8 mouse cellular contexts compared by ENCODE assay signal in the genomic region with DNA sequence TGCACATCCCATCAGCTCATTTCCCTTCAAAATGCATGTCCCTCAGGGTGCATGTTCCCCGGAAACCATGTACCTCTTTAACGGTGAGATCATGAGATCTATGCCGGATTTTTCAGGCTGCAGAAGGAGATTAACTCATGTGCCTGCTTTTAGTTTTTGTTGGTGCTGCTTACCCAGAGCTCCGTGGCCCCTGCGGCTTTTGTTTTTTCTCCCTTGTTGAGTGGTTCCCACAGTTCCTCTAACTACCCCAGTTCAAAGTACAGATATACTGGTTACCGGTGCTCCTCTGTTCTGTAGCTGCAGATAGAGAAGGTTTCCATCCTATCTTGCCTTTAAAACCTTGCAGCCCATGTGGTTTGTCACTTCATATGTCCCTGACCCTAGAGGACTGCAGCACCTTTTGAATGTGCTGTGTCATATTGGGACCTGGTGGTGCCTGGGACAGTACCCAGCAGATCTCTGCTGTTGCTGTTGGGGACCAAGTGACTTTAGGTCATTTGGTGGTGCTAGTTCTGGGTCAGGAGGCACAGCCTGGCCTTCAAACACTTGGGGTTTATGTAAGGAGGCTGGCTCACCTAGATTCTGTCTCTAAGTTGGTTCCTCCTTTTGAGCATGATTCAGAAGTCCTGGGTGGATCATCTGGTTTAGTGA. TPM values are rescaled to one million over a fixed set of nuclear protein-coding genes. Genes with fewer than 3 reads are reported as not detected.
DNase-seq lines count a peak whose midpoint lies in the region; ATAC-seq and TF ChIP-seq lines count a peak whose summit lies in the region.

No protein-coding gene starts in this region.

- no peaks in the 10 kb centered on the region for H3K9me3 ChIP-seq in forebrain, embryonic 16.5 days (ENCODE audit: control insufficient read depth, low read length)

- H3K36me3 ChIP-seq in forebrain, embryonic 16.5 days (ENCODE audit: control insufficient read depth, insufficient read depth) = peaks cover 3% of the 10 kb centered on the region

- no peak for TF ChIP-seq POLR2A in bone marrow macrophage, adult 2 months (IDR thresholded peaks at IDR 0.05; ENCODE audit: borderline replicate concordance, low read depth, low read length)

- peak overlapping the region; percentile 91 for H3K27ac ChIP-seq in left cerebral cortex, adult 2 months
- no peak overlapping the region for H3K27ac ChIP-seq in bone marrow macrophage, adult 2 months (ENCODE audit: insufficient read depth, low read depth, low read length)
- H3K27ac ChIP-seq in forebrain, embryonic 16.5 days (ENCODE audit: low read length) = no peak overlapping the region

- H3K9ac ChIP-seq in forebrain, embryonic 16.5 days (replicated peaks; ENCODE audit: low read depth, low read length) = no peak overlapping the region

- H3K27me3 ChIP-seq in forebrain, embryonic 16.5 days (replicated peaks; ENCODE audit: control insufficient read depth, insufficient read depth, low read length) = no peaks in the 10 kb centered on the region

- no peak for DNase-seq in left cerebral cortex, adult 2 months (ENCODE audit: extremely low spot score in 1 of 2, low spot score in 2 of 2)
- no peak for DNase-seq in left cerebral cortex, adult 8-10 months (ENCODE audit: low spot score in 2 of 2)
- no peak for DNase-seq in urinary bladder, adult 18-20 months (ENCODE audit: low spot score in 2 of 2)
- DNase-seq in spleen, postnatal 4 days (ENCODE audit: low spot score in 2 of 2) = no peak
- DNase-seq in adrenal gland, adult 8-10 months = no peak

- peak overlapping the region; percentile 59 for H3K4me3 ChIP-seq in left cerebral cortex, adult 2 months
- 0 out of 2 replicates have a peak overlapping the region, but pooled peaks have one; percentile 41 for H3K4me3 ChIP-seq in bone marrow macrophage, adult 2 months (ENCODE audit: insufficient read depth, low read length)
- H3K4me3 ChIP-seq in forebrain, embryonic 16.5 days (replicated peaks; ENCODE audit: low read length) = no peak overlapping the region; the same call in 1 of the 2 replicates

- 25% methylated on average over 6 of the region's 6 CpGs for WGBS in forebrain, embryonic 16.5 days

- intact Hi-C loops in left cerebral cortex, adult 2 months (cut with DNase I) = no loop called here

- no peak for TF ChIP-seq CTCF in left cerebral cortex, adult 2 months (IDR thresholded peaks at IDR 0.05)
- TF ChIP-seq CTCF in bone marrow macrophage, adult 2 months (IDR thresholded peaks at IDR 0.05; ENCODE audit: low read depth, low read length) = no peak

- ATAC-seq in forebrain, embryonic 16.5 days = no peak
- peak; percentile 45 for ATAC-seq in megakaryocyte progenitor cell, adult 5-6 weeks (replicated peaks; ENCODE audit: poor library complexity)

- peaks cover 20% of the 10 kb centered on the region for H3K4me1 ChIP-seq in bone marrow macrophage, adult 2 months (ENCODE audit: control insufficient read depth, insufficient read depth, low read length)
- H3K4me1 ChIP-seq in forebrain, embryonic 16.5 days (replicated peaks; ENCODE audit: control insufficient read depth, insufficient read depth, low read length) = peaks cover 7% of the 10 kb centered on the region; the same call in 1 of the 2 replicates

- H3K4me2 ChIP-seq in forebrain, embryonic 16.5 days (ENCODE audit: low read length) = peak overlapping the region; percentile 31

RNA-seq across cellular contexts. Expression of a gene that starts 16.8 kb away (rescaled TPM):
- 10 to 100 TPM; 78.1 to 81.4 TPM for total RNA-seq in left cerebral cortex, adult 2 months (2021)
- total RNA-seq in left cerebral cortex, adult 8-10 months (2022) = 10 to 100 TPM; 73.0 to 83.6 (median 76.1) TPM
- polyA plus RNA-seq in bone marrow macrophage, adult 2 months (2012; ENCODE audit: insufficient read depth, insufficient read length, missing spikeins) = 40.5 and 40.8 TPM in 2 replicates
- 83.8 and 99.9 TPM in 2 replicates for polyA plus RNA-seq in forebrain, embryonic 16.5 days (2015; fragmentation: Nextera tagmentation; extraction: Ambion mirVana)
- 24.3 and 24.4 TPM in 2 replicates for total RNA-seq in megakaryocyte progenitor cell, adult 5-6 weeks (2015)
- 17.2 and 20.8 TPM in 2 replicates for total RNA-seq in megakaryocyte progenitor cell, adult 5-6 weeks (2017)
- total RNA-seq in adrenal gland, adult 8-10 months (2022) = 10 to 100 TPM; 48.9 to 57.3 (median 52.2) TPM

RNA-seq across cellular contexts. Expression of a gene that starts 16.9 kb away (rescaled TPM):
- total RNA-seq in left cerebral cortex, adult 2 months (2021) = 10 to 100 TPM; 24.6 to 25.9 TPM
- 10 to 100 TPM; 18.4 to 26.5 (median 24.7) TPM for total RNA-seq in left cerebral cortex, adult 8-10 months (2022)
- 19.6 and 19.7 TPM in 2 replicates for polyA plus RNA-seq in bone marrow macrophage, adult 2 months (2012; ENCODE audit: insufficient read depth, insufficient read length, missing spikeins)
- 62.2 and 62.9 TPM in 2 replicates for polyA plus RNA-seq in forebrain, embryonic 16.5 days (2015; fragmentation: Nextera tagmentation; extraction: Ambion mirVana)
- 14.9 and 15.2 TPM in 2 replicates for total RNA-seq in megakaryocyte progenitor cell, adult 5-6 weeks (2015)
- 28.1 and 30.7 TPM in 2 replicates for total RNA-seq in megakaryocyte progenitor cell, adult 5-6 weeks (2017)
- total RNA-seq in adrenal gland, adult 8-10 months (2022) = 10 to 100 TPM; 23.4 to 35.5 (median 30.3) TPM

RNA-seq across cellular contexts. Expression of a gene that starts 33.1 kb away (rescaled TPM):
- 10 to 100 TPM; 14.8 to 29.8 TPM for total RNA-seq in left cerebral cortex, adult 2 months (2021)
- 10 to 100 TPM; 14.5 to 33.9 (median 31.2) TPM for total RNA-seq in left cerebral cortex, adult 8-10 months (2022)
- polyA plus RNA-seq in bone marrow macrophage, adult 2 months (2012; ENCODE audit: insufficient read depth, insufficient read length, missing spikeins) = not detected in 2 replicates
- 7.9 and 22.5 TPM in 2 replicates for polyA plus RNA-seq in forebrain, embryonic 16.5 days (2015; fragmentation: Nextera tagmentation; extraction: Ambion mirVana)
- total RNA-seq in megakaryocyte progenitor cell, adult 5-6 weeks (2015) = 1.2 and 3.8 TPM in 2 replicates
- total RNA-seq in megakaryocyte progenitor cell, adult 5-6 weeks (2017) = 3.7 and 6.1 TPM in 2 replicates
- total RNA-seq in adrenal gland, adult 8-10 months (2022) = 10 to 100 TPM; 12.8 to 44.5 (median 22.1) TPM

RNA-seq across cellular contexts. Expression of a gene that starts 34.9 kb away (rescaled TPM):
- total RNA-seq in left cerebral cortex, adult 2 months (2021) = 10 to 100 TPM; 39.0 to 40.7 TPM
- 10 to 100 TPM; 37.0 to 40.0 (median 37.8) TPM for total RNA-seq in left cerebral cortex, adult 8-10 months (2022)
- polyA plus RNA-seq in bone marrow macrophage, adult 2 months (2012; ENCODE audit: insufficient read depth, insufficient read length, missing spikeins) = 10.2 and 12.6 TPM in 2 replicates
- 15.0 and 15.2 TPM in 2 replicates for polyA plus RNA-seq in forebrain, embryonic 16.5 days (2015; fragmentation: Nextera tagmentation; extraction: Ambion mirVana)
- 6.1 and 6.2 TPM in 2 replicates for total RNA-seq in megakaryocyte progenitor cell, adult 5-6 weeks (2015)
- total RNA-seq in megakaryocyte progenitor cell, adult 5-6 weeks (2017) = 7.7 and 8.2 TPM in 2 replicates
- 10 to 100 TPM; 18.4 to 36.4 (median 26.2) TPM for total RNA-seq in adrenal gland, adult 8-10 months (2022)

RNA-seq across cellular contexts. Expression of a gene that starts 38.7 kb away (rescaled TPM):
- 10 to 100 TPM; 20.2 to 20.8 TPM for total RNA-seq in left cerebral cortex, adult 2 months (2021)
- 10 to 100 TPM; 17.7 to 19.9 (median 19.6) TPM for total RNA-seq in left cerebral cortex, adult 8-10 months (2022)
- 9.0 and 10.8 TPM in 2 replicates for polyA plus RNA-seq in bone marrow macrophage, adult 2 months (2012; ENCODE audit: insufficient read depth, insufficient read length, missing spikeins)
- 37.2 and 38.4 TPM in 2 replicates for polyA plus RNA-seq in forebrain, embryonic 16.5 days (2015; fragmentation: Nextera tagmentation; extraction: Ambion mirVana)
- total RNA-seq in megakaryocyte progenitor cell, adult 5-6 weeks (2015) = 16.6 and 20.3 TPM in 2 replicates
- 7.0 and 11.5 TPM in 2 replicates for total RNA-seq in megakaryocyte progenitor cell, adult 5-6 weeks (2017)
- 10 to 100 TPM; 18.4 to 21.7 (median 20.9) TPM for total RNA-seq in adrenal gland, adult 8-10 months (2022)
